Mouse (Mus musculus) midbrain, embryonic 15.5 days (tissue): ENCODE data around the gene Sh3pxd2b. TPM values are rescaled to one million over a fixed set of nuclear protein-coding genes. Genes with fewer than 3 reads are reported as not detected.

Experiments used
- ATAC-seq: fragments of 200-750 bp; cut with Nextera tagmentation; replicated peaks from 2 replicates; pipeline ENCODE4 v1.8.0; 2017; ENCODE audit warnings: moderate TSS enrichment
- H3K27ac ChIP-seq: fragments of 300-500 bp; sonication (generic); 2 replicates; pipeline ENCODE4 v1.5.1; 2015; ENCODE audit warnings: mild to moderate bottlenecking, inconsistent platforms
- H3K27me3 ChIP-seq: fragments of 300-500 bp; sonication (generic); replicated peaks from 2 replicates; pipeline ENCODE4 v1.6.1; 2015; ENCODE audit warnings: inconsistent platforms
- H3K36me3 ChIP-seq: fragments of 300-500 bp; sonication (generic); replicated peaks from 2 replicates; pipeline ENCODE4 v1.6.1; 2015; ENCODE audit warnings: inconsistent platforms
- H3K4me1 ChIP-seq: fragments of 300-500 bp; sonication (generic); 2 replicates; pipeline ENCODE4 v1.6.1; 2015; ENCODE audit warnings: inconsistent platforms
- H3K4me2 ChIP-seq: fragments of 300-500 bp; sonication (generic); 2 replicates; pipeline ENCODE4 v1.6.1; 2015; ENCODE audit warnings: inconsistent platforms, mild to moderate bottlenecking, moderate library complexity
- H3K4me3 ChIP-seq: fragments of 300-500 bp; sonication (generic); 2 replicates; pipeline ENCODE4 v1.5.1; 2015; ENCODE audit warnings: mild to moderate bottlenecking, inconsistent platforms
- H3K9ac ChIP-seq: fragments of 300-500 bp; sonication (generic); 2 replicates; pipeline ENCODE4 v1.6.1; 2015; ENCODE audit warnings: mild to moderate bottlenecking, inconsistent platforms
- H3K9me3 ChIP-seq: fragments of 300-500 bp; sonication (generic); 2 replicates; pipeline ENCODE4 v1.6.1; 2016; ENCODE audit warnings: inconsistent platforms
- WGBS: fragments of 180-500 bp; shearing (Covaris S2); methylation state at CpG from one replicate; pipeline ENCODE4 v1.1.7; 2015; ENCODE audit warnings: mixed read lengths; 5-methylcytosine and 5-hydroxymethylcytosine counted together
- polyA plus RNA-seq: library from polyadenylated mRNA; unstranded; fragments of >200 nt; fragmentation: Nextera tagmentation; extraction: Ambion mirVana; gene quantifications from 2 replicates; pipeline ENCODE4 v1.2.1, GENCODE M21; 2015

Sh3pxd2b gene
- polyA plus RNA-seq, 1 experiment from 2014 or later, result 27.0 TPM

DNA sequence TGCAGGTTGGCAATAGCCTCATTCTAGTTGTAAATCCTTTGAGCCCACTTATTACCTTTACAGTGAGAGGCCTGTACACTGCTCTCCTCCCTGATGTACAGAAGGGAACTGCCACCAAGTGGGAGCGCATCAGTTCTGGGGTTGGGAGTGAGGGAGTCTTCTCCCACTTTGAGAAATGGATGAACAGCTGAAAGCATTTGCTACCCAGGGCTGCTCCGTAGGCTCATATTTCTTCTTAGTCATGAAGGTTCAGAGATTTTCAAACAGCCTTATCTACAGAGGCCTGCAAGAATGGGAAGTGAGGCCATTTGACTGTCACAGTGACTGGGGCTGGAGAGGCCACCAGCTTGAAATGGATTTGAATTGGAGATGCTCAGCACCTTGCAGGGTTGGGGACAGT lies 38.4 kb downstream of the Sh3pxd2b start:
- Histone ChIP-seq H3K36me3 (peaks cover 16% of the 10 kb centered on the region), H3K9ac (no peak overlapping the region), H3K4me1 (no peaks in the 10 kb centered on the region), H3K27ac (no peak overlapping the region), H3K4me2 (no peak overlapping the region), H3K27me3 (no peaks in the 10 kb centered on the region), H3K4me3 (no peak overlapping the region), H3K9me3 (no peaks in the 10 kb centered on the region)
- 98% methylated on average over 2 of the region's 2 CpGs for WGBS
- no peak for ATAC-seq

DNA sequence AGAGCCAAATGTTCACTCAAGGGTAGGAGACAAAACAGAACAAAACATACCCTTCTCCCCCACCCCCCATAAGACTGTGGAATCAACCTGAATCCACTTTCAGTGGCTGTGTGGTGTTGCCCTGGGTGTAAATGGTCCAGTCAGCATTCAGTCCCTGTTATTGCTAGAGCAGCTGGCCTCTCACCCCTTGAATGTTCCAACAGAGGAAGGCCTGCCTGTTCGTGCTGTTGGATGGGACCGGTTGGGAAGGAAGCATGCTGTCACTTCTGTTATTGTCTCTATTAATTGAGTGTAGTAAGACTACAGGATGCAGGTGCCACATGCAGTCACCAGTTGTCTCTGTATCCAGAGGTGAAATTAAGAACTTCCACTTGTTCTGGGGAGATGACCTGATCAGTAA lies 40.4 kb downstream of the Sh3pxd2b start:
- no peaks in the 10 kb centered on the region for H3K27me3 ChIP-seq
- no peaks in the 10 kb centered on the region for H3K9me3 ChIP-seq
- WGBS, result 80% methylated on average over 2 of the region's 2 CpGs
- H3K4me1 ChIP-seq, result no peaks in the 10 kb centered on the region
- ATAC-seq, result no peak
- no peak overlapping the region for H3K9ac ChIP-seq
- no peak overlapping the region for H3K4me3 ChIP-seq
- no peak overlapping the region for H3K4me2 ChIP-seq
- no peak overlapping the region for H3K27ac ChIP-seq
- peaks cover 5% of the 10 kb centered on the region; the same call in 1 of the 2 replicates for H3K36me3 ChIP-seq

DNA sequence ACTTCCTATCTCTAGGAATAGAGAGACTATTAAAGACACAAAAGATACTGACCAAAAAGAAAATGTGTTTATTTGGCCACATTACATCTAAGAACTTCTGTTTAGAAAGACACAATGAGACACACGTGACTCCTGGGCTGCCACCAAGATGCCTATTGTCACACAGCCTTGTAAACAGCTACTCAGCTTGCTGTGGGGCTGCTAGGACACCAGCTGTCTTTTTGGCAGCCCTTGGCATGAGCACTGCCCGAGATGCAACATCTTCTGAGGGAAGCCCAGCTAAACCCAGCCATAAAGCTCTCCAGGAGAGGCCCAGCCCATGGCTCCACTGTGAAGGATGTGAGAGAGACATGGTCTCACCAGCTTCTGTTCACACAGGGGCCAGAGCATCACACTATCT lies 45.5 kb downstream of the Sh3pxd2b start:
- H3K4me1 ChIP-seq, result no peaks in the 10 kb centered on the region
- H3K36me3 ChIP-seq, result peaks cover 2% of the 10 kb centered on the region; the same call in 1 of the 2 replicates
- H3K27ac ChIP-seq, result no peak overlapping the region
- no peak overlapping the region for H3K4me2 ChIP-seq
- H3K27me3 ChIP-seq, result no peaks in the 10 kb centered on the region
- WGBS, result 81% methylated on average over 2 of the region's 2 CpGs
- H3K9me3 ChIP-seq, result no peaks in the 10 kb centered on the region
- no peak overlapping the region for H3K4me3 ChIP-seq
- no peak overlapping the region for H3K9ac ChIP-seq
- ATAC-seq, result no peak

DNA sequence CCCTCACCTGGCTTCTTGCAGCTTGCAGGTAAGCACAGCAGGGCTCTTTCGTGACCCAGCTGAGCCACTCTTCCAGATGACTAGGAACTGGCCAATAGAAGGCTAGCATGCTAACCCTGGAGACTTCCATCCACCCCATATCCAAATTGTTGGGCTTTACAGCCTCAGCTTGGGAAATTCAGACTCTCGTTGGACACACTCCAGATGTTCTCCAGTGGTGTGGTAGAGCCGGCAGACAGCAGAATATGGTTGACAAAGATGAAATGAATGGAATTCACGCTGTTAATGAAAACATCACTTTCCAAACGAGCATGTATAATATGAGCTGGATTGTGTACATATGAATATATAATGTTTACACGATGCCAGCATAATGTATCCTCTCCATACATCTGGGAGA lies 48.2 kb downstream of the Sh3pxd2b start:
- Histone ChIP-seq H3K27ac (no peak overlapping the region), H3K36me3 (no peaks in the 10 kb centered on the region), H3K27me3 (no peaks in the 10 kb centered on the region), H3K4me1 (no peaks in the 10 kb centered on the region), H3K4me3 (no peak overlapping the region), H3K9ac (no peak overlapping the region), H3K4me2 (no peak overlapping the region), H3K9me3 (no peaks in the 10 kb centered on the region)
- WGBS, result 89% methylated on average over 6 of the region's 6 CpGs
- no peak for ATAC-seq

DNA sequence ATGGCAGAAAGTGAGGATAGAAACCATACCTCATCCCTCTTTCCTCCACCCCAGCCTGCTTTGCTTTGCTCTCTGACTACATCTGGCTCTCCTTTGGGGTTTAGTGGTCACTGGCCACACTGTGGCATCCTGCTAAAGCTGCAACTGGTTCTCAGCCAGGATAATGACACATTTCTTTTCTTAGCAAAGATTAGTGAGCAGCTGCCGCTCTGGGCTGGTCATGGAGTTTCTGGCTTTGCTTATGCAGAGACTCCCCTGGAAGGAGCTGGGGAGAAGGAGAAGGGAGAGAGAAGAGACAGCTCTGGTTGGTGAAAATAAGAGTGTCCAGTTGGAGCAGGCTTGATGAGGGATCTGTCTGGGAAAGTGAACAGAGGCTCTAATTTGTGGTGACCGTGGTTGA lies 50.8 kb downstream of the Sh3pxd2b start:
- Histone ChIP-seq H3K36me3 (no peaks in the 10 kb centered on the region; the same call in 1 of the 2 replicates), H3K9ac (no peak overlapping the region), H3K4me3 (no peak overlapping the region), H3K4me2 (no peak overlapping the region), H3K27ac (no peak overlapping the region), H3K4me1 (no peaks in the 10 kb centered on the region), H3K27me3 (no peaks in the 10 kb centered on the region), H3K9me3 (no peaks in the 10 kb centered on the region)
- ATAC-seq, result no peak
- 75% methylated on average over 2 of the region's 2 CpGs for WGBS

DNA sequence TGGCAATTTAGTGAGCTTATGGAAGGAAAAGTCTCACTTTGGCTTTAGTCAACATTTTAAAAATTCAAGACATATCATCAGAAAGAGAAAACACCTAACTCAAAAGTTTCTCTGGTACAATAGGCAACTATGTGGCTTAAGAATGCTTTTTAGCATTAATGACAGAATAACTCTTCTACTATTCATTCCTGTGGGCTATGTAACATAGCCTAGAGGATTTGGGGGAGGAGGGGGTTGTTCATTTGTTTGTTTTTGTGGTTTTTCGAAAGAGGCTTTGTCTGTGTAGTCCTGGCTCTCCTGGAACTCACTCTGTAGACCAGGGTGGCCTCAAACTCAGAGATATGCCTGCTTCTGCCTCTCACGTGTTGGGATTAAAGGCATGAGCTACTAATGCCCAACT lies 51.6 kb downstream of the Sh3pxd2b start:
- H3K9me3 ChIP-seq, result no peaks in the 10 kb centered on the region
- no peaks in the 10 kb centered on the region for H3K27me3 ChIP-seq
- no peak for ATAC-seq
- 82% methylated on average over 2 of the region's 2 CpGs for WGBS
- H3K9ac ChIP-seq, result no peak overlapping the region
- no peak overlapping the region for H3K4me2 ChIP-seq
- no peak overlapping the region for H3K27ac ChIP-seq
- H3K4me3 ChIP-seq, result no peak overlapping the region
- no peaks in the 10 kb centered on the region for H3K4me1 ChIP-seq
- no peaks in the 10 kb centered on the region; the same call in 1 of the 2 replicates for H3K36me3 ChIP-seq

DNA sequence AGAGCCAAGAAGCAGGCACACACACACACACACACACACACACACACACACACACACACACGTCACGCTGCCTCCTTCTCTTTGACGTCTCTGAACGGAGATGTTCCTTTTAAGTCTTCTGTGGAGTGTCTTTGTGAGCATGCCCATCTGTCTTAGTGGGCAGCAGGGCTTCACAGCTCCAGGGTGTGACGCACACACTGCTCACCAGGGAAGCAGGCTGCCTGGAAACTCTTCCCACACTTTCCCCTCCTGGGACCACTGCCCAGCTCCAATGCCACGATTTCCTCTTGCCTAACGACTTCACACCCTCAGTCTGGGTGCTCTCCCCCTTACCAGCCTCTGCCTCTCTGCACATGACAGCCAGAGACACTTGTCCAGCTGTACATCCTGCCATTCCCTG lies 55.1 kb downstream of the Sh3pxd2b start:
- H3K4me1 ChIP-seq, result peaks cover 4% of the 10 kb centered on the region
- H3K4me2 ChIP-seq, result no peak overlapping the region
- no peak overlapping the region for H3K4me3 ChIP-seq
- no peaks in the 10 kb centered on the region for H3K9me3 ChIP-seq
- peaks cover 5% of the 10 kb centered on the region; the same call in 1 of the 2 replicates for H3K36me3 ChIP-seq
- H3K27me3 ChIP-seq, result no peaks in the 10 kb centered on the region
- H3K27ac ChIP-seq, result no peak overlapping the region
- H3K9ac ChIP-seq, result no peak overlapping the region
- ATAC-seq, result no peak
- 77% methylated on average over 7 of the region's 7 CpGs for WGBS

DNA sequence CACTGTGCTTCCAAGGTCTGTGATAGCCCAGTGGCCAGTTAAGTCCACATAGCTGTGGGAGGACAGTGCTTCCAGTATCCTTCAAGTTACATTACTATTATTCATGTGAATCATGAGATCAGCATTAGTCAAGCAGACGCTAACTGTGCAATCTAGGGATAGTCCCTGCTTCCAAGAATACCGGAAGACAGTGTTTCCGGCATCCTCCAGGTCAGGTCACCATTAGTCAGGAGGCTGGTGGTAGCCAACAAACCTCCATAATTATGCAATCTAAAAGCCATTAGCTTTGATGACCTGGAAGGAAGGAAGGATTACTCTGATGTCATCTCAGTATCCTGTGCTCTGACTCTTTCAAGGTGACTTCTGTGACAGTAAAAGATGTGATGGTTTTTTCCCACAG lies 57.1 kb downstream of the Sh3pxd2b start:
- no peak for ATAC-seq
- H3K27me3 ChIP-seq, result no peaks in the 10 kb centered on the region
- no peak overlapping the region for H3K9ac ChIP-seq
- peak overlapping the region; percentile 43; the same call in 1 of the 2 replicates for H3K27ac ChIP-seq
- no peak overlapping the region for H3K4me3 ChIP-seq
- H3K36me3 ChIP-seq, result peaks cover 10% of the 10 kb centered on the region
- no peaks in the 10 kb centered on the region for H3K9me3 ChIP-seq
- no peak overlapping the region for H3K4me2 ChIP-seq
- 89% methylated on average over 3 of the region's 3 CpGs for WGBS
- H3K4me1 ChIP-seq, result peaks cover 4% of the 10 kb centered on the region

DNA sequence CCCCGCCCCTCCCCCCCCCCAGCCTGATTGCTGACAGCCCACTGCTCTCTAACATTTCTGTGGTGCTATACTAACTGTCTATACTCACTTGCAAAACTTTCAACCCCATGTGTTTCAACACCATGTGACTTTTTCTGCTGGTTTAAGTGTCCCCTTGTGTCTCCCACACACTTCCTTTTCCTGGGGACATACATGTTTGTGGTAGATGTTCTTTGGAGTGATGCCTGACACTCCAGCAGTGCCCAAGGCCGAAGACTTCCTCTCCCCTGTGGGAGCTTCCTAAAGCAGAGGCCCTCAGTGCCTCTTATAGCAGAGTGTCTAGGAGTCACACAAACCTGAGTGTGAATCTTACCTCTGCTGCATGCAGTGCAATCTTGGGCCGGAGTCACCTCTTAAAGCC lies 60.2 kb downstream of the Sh3pxd2b start:
- no peaks in the 10 kb centered on the region for H3K9me3 ChIP-seq
- no peaks in the 10 kb centered on the region for H3K27me3 ChIP-seq
- no peak overlapping the region for H3K4me2 ChIP-seq
- H3K27ac ChIP-seq, result no peak overlapping the region
- H3K36me3 ChIP-seq, result peaks cover 16% of the 10 kb centered on the region
- H3K4me1 ChIP-seq, result peaks cover 4% of the 10 kb centered on the region
- H3K4me3 ChIP-seq, result no peak overlapping the region
- H3K9ac ChIP-seq, result no peak overlapping the region
- no peak for ATAC-seq
- 84% methylated on average over 3 of the region's 3 CpGs for WGBS

DNA sequence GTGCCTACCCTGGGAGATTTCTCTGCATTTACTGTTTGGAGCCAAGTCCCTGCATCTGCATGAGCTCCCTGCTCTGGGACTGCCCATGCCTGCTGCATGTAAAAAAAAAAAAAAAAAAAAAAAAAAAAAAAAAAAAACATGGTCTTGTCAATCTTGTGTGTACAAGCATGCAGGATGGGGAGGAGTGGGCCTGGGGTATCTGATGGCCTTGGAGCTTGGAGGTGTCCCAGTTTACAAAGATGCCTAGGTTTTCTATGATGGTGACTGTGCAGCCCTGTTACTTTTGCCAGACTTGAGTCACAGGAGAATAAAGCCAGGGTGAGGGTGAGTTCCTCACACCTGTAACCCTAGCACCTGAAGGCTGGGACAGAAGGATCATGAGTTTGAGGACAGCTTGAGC lies 61.4 kb downstream of the Sh3pxd2b start:
- no peak overlapping the region for H3K4me3 ChIP-seq
- peaks cover 16% of the 10 kb centered on the region for H3K36me3 ChIP-seq
- no peak overlapping the region for H3K9ac ChIP-seq
- no peak for ATAC-seq
- H3K4me1 ChIP-seq, result peaks cover 4% of the 10 kb centered on the region
- H3K27me3 ChIP-seq, result no peaks in the 10 kb centered on the region
- H3K9me3 ChIP-seq, result no peaks in the 10 kb centered on the region
- H3K27ac ChIP-seq, result no peak overlapping the region
- no peak overlapping the region for H3K4me2 ChIP-seq

DNA sequence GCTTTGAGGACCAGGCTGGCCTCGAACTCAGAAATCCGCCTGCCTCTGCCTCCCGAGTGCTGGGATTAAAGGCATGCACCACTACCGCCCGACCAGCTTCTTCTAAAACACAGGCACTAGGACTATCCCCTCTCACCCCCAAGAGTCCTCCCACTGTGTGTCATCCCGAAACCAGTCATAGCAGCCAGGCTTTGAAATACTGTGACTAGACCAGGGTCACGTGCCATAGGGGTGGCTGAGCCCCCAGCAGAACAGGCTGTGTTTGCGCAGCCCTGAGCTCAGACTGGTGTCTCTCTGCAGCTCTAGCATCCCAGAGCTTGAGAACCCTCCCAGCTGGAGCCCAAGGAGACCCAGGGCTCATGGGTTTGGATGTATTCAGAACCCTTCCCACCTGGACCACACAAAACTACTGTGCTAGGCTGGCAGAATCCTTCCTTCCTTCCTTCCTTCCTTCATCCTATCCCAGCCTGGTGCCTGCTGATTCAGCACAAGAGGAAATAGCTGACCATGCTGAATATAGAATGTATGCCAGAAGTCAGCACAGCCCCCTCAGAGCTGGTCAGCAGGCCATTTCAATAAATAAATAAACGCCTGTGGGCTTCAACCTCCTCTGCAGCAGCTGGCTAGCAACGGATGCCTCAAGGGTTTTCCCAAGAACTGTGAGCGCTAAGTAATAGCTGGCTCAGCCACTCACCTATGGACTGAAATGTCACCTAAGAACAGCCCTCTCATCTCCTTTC lies 62.4 kb downstream of the Sh3pxd2b start:
- H3K9me3 ChIP-seq, result no peaks in the 10 kb centered on the region
- WGBS, result 90% methylated on average over 11 of the region's 11 CpGs
- no peaks in the 10 kb centered on the region for H3K27me3 ChIP-seq
- no peak overlapping the region for H3K4me2 ChIP-seq
- no peak overlapping the region for H3K4me3 ChIP-seq
- H3K9ac ChIP-seq, result no peak overlapping the region
- H3K4me1 ChIP-seq, result peaks cover 3% of the 10 kb centered on the region
- 0 out of 2 replicates have a peak overlapping the region, but pooled peaks have one; percentile 21 for H3K27ac ChIP-seq
- peaks cover 16% of the 10 kb centered on the region for H3K36me3 ChIP-seq
- no peak for ATAC-seq

DNA sequence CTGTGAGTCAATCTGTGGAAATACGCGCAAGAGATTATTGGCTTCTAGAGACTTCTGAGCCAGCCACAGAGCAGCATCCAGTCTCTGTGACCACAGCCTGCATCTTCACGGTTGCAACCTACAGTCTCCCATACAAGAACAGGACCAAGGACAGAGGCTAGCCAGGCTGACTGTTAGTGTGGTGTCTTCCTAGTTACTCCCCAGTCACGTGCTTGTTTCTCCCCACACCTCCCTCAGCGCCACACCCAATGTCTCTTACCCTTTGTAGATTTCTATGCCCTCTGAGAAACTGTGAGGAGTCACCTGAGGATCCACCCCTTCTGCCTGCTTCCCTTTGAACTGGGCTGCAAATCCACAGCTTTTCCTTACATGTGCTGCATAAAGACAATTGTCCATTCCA lies 72.4 kb downstream of the Sh3pxd2b start:
- no peak for ATAC-seq
- WGBS, result 91% methylated on average over 5 of the region's 5 CpGs
- peaks cover 61% of the 10 kb centered on the region for H3K36me3 ChIP-seq

DNA sequence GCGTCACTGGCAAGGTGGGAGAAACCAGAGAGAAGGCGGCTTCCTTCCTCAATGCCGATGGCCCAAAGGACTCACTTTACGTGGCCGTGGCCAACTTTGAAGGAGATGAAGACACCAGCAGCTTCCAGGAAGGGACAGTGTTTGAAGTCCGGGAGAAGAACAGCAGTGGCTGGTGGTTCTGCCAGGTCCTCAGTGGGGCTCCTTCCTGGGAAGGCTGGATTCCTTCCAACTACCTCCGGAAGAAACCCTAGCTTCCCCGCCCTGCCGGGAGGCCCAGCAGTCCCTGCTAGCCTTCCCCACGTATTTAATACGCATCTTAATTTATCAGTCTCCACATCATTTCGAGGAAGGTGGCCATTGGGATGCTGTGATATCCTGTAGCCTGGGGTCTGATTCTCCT lies 75.7 kb downstream of the Sh3pxd2b start:
- H3K4me1 ChIP-seq, result no peaks in the 10 kb centered on the region
- no peak overlapping the region for H3K4me2 ChIP-seq
- no peak overlapping the region for H3K4me3 ChIP-seq
- ATAC-seq, result no peak
- 78% methylated on average over 12 of the region's 12 CpGs for WGBS
- no peaks in the 10 kb centered on the region for H3K9me3 ChIP-seq
- H3K9ac ChIP-seq, result no peak overlapping the region
- no peak overlapping the region for H3K27ac ChIP-seq
- peaks cover 41% of the 10 kb centered on the region for H3K36me3 ChIP-seq
- no peaks in the 10 kb centered on the region for H3K27me3 ChIP-seq

More for the DNA sequence above, 72.4 kb downstream of the Sh3pxd2b start:
- H3K27me3 ChIP-seq, result no peaks in the 10 kb centered on the region
- H3K4me2 ChIP-seq, result no peak overlapping the region
- H3K27ac ChIP-seq, result no peak overlapping the region
- no peaks in the 10 kb centered on the region for H3K9me3 ChIP-seq
- no peak overlapping the region for H3K9ac ChIP-seq
- H3K4me3 ChIP-seq, result no peak overlapping the region
- H3K4me1 ChIP-seq, result no peaks in the 10 kb centered on the region
